Mouse (Mus musculus) midbrain, embryonic 14.5 days (tissue): ENCODE measurements around the gene Psmc2. TPM values are rescaled to one million over a fixed set of nuclear protein-coding genes. Genes with fewer than 3 reads are reported as not detected.

Experiments
- ATAC-seq: fragments of 200-750 bp; cut with Nextera tagmentation; 2 replicates; pipeline ENCODE4 v1.8.0; 2017; ENCODE audit warnings: moderate number of reproducible peaks, moderate library complexity; ENCODE audit not compliant: low FRiP score, low TSS enrichment
- DNase-seq: peaks from one replicate; pipeline ENCODE4 v3.0.0-alpha.2; 2015
- H3K27ac ChIP-seq: fragments of 300-500 bp; sonication (generic); replicated peaks from 2 replicates; pipeline ENCODE4 v1.5.1; 2014; ENCODE audit warnings: mild to moderate bottlenecking, low read depth, low read length, moderate library complexity
- H3K27me3 ChIP-seq: fragments of 300-500 bp; sonication (generic); 2 replicates; pipeline ENCODE4 v1.6.1; 2014; ENCODE audit warnings: low read length, control low read depth, mixed read lengths; ENCODE audit not compliant: control insufficient read depth, insufficient read depth
- H3K36me3 ChIP-seq: fragments of 300-500 bp; sonication (generic); 2 replicates; pipeline ENCODE4 v1.6.1; 2014; ENCODE audit warnings: low read length, control low read depth; ENCODE audit not compliant: control insufficient read depth, insufficient read depth
- H3K4me1 ChIP-seq: fragments of 300-500 bp; sonication (generic); 2 replicates; pipeline ENCODE4 v1.6.1; 2014; ENCODE audit warnings: mild to moderate bottlenecking, antibody characterized with exemption, low read length, control low read depth; ENCODE audit not compliant: control insufficient read depth, insufficient read depth
- H3K4me2 ChIP-seq: fragments of 300-500 bp; sonication (generic); 2 replicates; pipeline ENCODE4 v1.6.1; 2014; ENCODE audit warnings: mild to moderate bottlenecking, low read length, moderate library complexity
- H3K4me3 ChIP-seq: fragments of 300-500 bp; sonication (generic); replicated peaks from 2 replicates; pipeline ENCODE4 v1.5.1; 2014; ENCODE audit warnings: low read depth, low read length
- H3K9ac ChIP-seq: fragments of 300-500 bp; sonication (generic); replicated peaks from 2 replicates; pipeline ENCODE4 v1.6.1; 2014; ENCODE audit warnings: mild to moderate bottlenecking, low read length, moderate library complexity
- H3K9me3 ChIP-seq: fragments of 300-500 bp; sonication (generic); 2 replicates; pipeline ENCODE4 v1.6.1; 2016; ENCODE audit warnings: low read length, control low read depth, mixed read lengths; ENCODE audit not compliant: control insufficient read depth
- WGBS: fragments of 180-500 bp; shearing (Covaris S2); extraction: QIAGEN DNeasy Blood & Tissue Kit; methylation state at CpG from one replicate; pipeline ENCODE4 v1.1.7; 2014; 5-methylcytosine and 5-hydroxymethylcytosine counted together
- polyA plus RNA-seq: library from polyadenylated mRNA; unstranded; fragments of >200 nt; fragmentation: Nextera tagmentation; extraction: Ambion mirVana; gene quantifications from 2 replicates; pipeline ENCODE4 v1.2.1, GENCODE M21; 2014

Psmc2 gene
- polyA plus RNA-seq, 1 experiment from 2014 or later, result 187 TPM

DNA sequence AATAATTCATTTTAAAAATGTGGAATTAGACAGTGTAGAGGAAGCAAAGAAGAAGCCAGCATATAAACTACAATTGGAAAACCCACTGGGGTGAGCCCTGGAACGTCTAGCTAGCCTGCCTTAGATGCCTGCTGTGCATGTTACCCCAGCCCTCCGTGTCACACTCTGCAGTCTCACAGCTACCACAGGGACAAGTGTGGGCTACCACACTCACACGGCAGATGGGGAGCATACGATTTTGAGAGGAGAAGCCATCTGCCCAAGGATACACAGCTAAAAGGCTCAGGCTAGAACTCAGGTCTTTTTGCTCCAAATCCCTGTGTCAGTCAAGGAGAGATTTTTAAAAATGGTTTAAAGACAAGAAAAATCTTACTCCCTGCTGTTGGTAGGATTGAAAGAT is 43.8 kb downstream of the Psmc2 start:
- Histone ChIP-seq H3K27ac (no peak overlapping the region), H3K4me2 (no peak overlapping the region), H3K9ac (no peak overlapping the region), H3K27me3 (no peaks in the 10 kb centered on the region), H3K36me3 (no peaks in the 10 kb centered on the region), H3K4me1 (0 out of 2 replicates have a peak, but pooled peaks cover 4% of the 10 kb centered on the region), H3K4me3 (no peak overlapping the region), H3K9me3 (no peaks in the 10 kb centered on the region)
- DNase-seq (no peak), ATAC-seq (no peak)
- WGBS, result 67% methylated on average over 4 of the region's 4 CpGs

GRCm38 (mm10) chr5:21831761-21832160 is 46.7 kb downstream of the Psmc2 start:
- ATAC-seq (no peak), DNase-seq (no peak)
- Histone ChIP-seq H3K9me3 (no peaks in the 10 kb centered on the region), H3K4me1 (no peaks in the 10 kb centered on the region), H3K9ac (no peak overlapping the region), H3K27ac (no peak overlapping the region), H3K36me3 (no peaks in the 10 kb centered on the region), H3K4me2 (no peak overlapping the region), H3K27me3 (no peaks in the 10 kb centered on the region), H3K4me3 (no peak overlapping the region)
- 80% methylated on average over 3 of the region's 3 CpGs for WGBS

DNA sequence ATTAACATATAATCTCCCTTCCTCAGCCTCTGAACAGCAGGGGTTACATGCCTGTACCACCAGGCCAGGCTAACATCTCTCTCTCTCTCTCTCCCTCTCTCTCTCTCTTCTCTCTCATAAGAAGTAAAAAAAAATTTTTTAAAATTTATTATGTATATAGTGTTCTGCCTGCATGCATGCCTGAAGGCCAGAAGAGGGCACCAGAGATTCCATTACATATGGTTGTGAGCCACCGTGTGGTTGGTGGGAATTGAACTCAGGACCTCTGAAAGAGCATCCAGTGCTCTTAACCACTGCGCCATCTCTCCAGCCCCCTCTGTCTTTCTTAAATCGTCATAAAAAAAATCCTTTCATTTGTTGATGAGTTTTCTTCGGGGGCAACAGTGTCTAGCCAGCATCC is 59.6 kb downstream of the Psmc2 start:
- WGBS, result 74% methylated on average over 4 of the region's 4 CpGs

GRCm38 (mm10) chr5:21846616-21847290 is 61.7 kb downstream of the Psmc2 start:
- no peak for ATAC-seq

More for the DNA sequence above, 59.6 kb downstream of the Psmc2 start:
- Histone ChIP-seq H3K9ac (no peak overlapping the region), H3K36me3 (no peaks in the 10 kb centered on the region), H3K4me3 (no peak overlapping the region), H3K4me1 (no peaks in the 10 kb centered on the region), H3K27me3 (no peaks in the 10 kb centered on the region), H3K9me3 (no peaks in the 10 kb centered on the region), H3K4me2 (no peak overlapping the region), H3K27ac (no peak overlapping the region)
- peak; percentile 21 for DNase-seq
- no peak for ATAC-seq

DNA sequence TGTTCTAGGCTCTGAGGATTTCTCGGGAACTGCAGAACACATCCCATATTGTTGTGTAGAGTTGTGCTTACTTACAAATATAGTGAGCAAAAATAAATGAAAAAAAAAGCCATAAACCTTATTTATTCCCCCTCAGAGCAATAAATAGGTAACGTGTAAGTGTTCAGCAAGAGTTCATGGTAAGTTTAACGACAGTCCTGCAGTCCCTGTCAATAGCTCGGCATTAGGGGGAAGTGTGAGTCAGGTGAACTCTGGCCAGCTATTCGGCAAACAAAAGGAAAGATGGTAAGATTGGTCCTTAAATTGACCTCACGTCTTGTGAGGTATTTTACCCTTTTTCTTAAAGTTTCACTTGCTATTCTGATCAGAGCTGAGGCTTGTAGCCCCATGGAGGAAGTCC is 62.4 kb downstream of the Psmc2 start:
- ATAC-seq (no peak), DNase-seq (no peak)
- Histone ChIP-seq H3K36me3 (no peaks in the 10 kb centered on the region), H3K4me2 (no peak overlapping the region), H3K27me3 (no peaks in the 10 kb centered on the region), H3K4me3 (no peak overlapping the region), H3K4me1 (no peaks in the 10 kb centered on the region), H3K9me3 (no peaks in the 10 kb centered on the region), H3K27ac (no peak overlapping the region), H3K9ac (no peak overlapping the region)
- 89% methylated on average over 6 of the region's 6 CpGs for WGBS

More at GRCm38 (mm10) chr5:21846616-21847290, 61.7 kb downstream of the Psmc2 start:
- H3K4me1 ChIP-seq, result no peaks in the 10 kb centered on the region
- no peaks in the 10 kb centered on the region for H3K27me3 ChIP-seq
- 89% methylated on average over 20 of the region's 20 CpGs for WGBS
- H3K4me3 ChIP-seq, result no peak overlapping the region
- no peak overlapping the region for H3K27ac ChIP-seq
- H3K9ac ChIP-seq, result no peak overlapping the region
- no peak for DNase-seq
- no peak overlapping the region for H3K4me2 ChIP-seq
- no peaks in the 10 kb centered on the region for H3K9me3 ChIP-seq
- no peaks in the 10 kb centered on the region for H3K36me3 ChIP-seq

GRCm38 (mm10) chr5:21851679-21852340 is 66.7 kb downstream of the Psmc2 start:
- no peaks in the 10 kb centered on the region for H3K4me1 ChIP-seq
- no peak overlapping the region for H3K4me3 ChIP-seq
- ATAC-seq (no peak; the same call in 1 of the 2 replicates), DNase-seq (peak; percentile 68)
- no peaks in the 10 kb centered on the region for H3K9me3 ChIP-seq
- H3K27ac ChIP-seq, result peak overlapping the region; percentile 45; the same call in 1 of the 2 replicates
- 47% methylated on average over 10 of the region's 10 CpGs for WGBS
- no peaks in the 10 kb centered on the region for H3K27me3 ChIP-seq
- no peak overlapping the region for H3K9ac ChIP-seq
- H3K36me3 ChIP-seq, result no peaks in the 10 kb centered on the region
- H3K4me2 ChIP-seq, result no peak overlapping the region

Other genes starting within 250 kb of the Psmc2 start
- 0.59 and 9.9 TPM in 2 replicates for gene Lrrc17, start 241.7 kb upstream of the Psmc2 start, polyA plus RNA-seq
- 0.09 and 0.47 TPM in 2 replicates for gene Fbxl13, start 139.6 kb upstream of the Psmc2 start, polyA plus RNA-seq
- gene Armc10, start 139.5 kb upstream of the Psmc2 start, polyA plus RNA-seq, result 73.7 and 85.6 TPM in 2 replicates
- 2.3 and 3.9 TPM in 2 replicates for gene Napepld, start 83.9 kb upstream of the Psmc2 start, polyA plus RNA-seq
- gene Pmpcb, start 48.1 kb upstream of the Psmc2 start, polyA plus RNA-seq, result 72.5 and 88.4 TPM in 2 replicates
- gene Dnajc2, start within 50 bp of the Psmc2 start, polyA plus RNA-seq, result 75.4 and 76.2 TPM in 2 replicates
- 0.23 and 0.34 TPM in 2 replicates for gene Slc26a5, start 80.3 kb downstream of the Psmc2 start, polyA plus RNA-seq